Mouse (Mus musculus) liver, embryonic 16.5 days (tissue): ENCODE data around the gene Cst12. TPM values are rescaled to one million over a fixed set of nuclear protein-coding genes. Genes with fewer than 3 reads are reported as not detected.

Experiments
- polyA plus RNA-seq: library from polyadenylated mRNA; unstranded; fragments of >200 nt; fragmentation: Nextera tagmentation; extraction: Ambion mirVana; gene quantifications from 2 replicates; pipeline ENCODE4 v1.2.1, GENCODE M21; 2015

Cst12 gene
- polyA plus RNA-seq, 1 experiment from 2014 or later: not detected

Other genes starting within 250 kb of the Cst12 start
- gene Nxt1, start 116.8 kb upstream of the Cst12 start, polyA plus RNA-seq: 41.4 and 45.1 TPM in 2 replicates
- 11.7 and 13.9 TPM in 2 replicates for gene Gzf1, start 108.3 kb upstream of the Cst12 start, polyA plus RNA-seq
- gene Napb, start 56.9 kb upstream of the Cst12 start, polyA plus RNA-seq: 0.27 and 0.34 TPM in 2 replicates
- not detected in 2 replicates for gene Cstl1, start 39.0 kb upstream of the Cst12 start, polyA plus RNA-seq
- not detected in 2 replicates for gene Cst11, start 17.9 kb upstream of the Cst12 start, polyA plus RNA-seq
- gene 8030411F24Rik, start 7.4 kb upstream of the Cst12 start, polyA plus RNA-seq: not detected in 2 replicates
- 0.43 and 0.79 TPM in 2 replicates for gene Cst8, start 9.4 kb downstream of the Cst12 start, polyA plus RNA-seq
- not detected in 2 replicates for gene Cst13, start 30.7 kb downstream of the Cst12 start, polyA plus RNA-seq
- gene Cst9, start 45.8 kb downstream of the Cst12 start, polyA plus RNA-seq: not detected in 2 replicates
- gene 9230104L09Rik, start 75.7 kb downstream of the Cst12 start, polyA plus RNA-seq: not detected in 2 replicates
- gene Cst3, start 86.3 kb downstream of the Cst12 start, polyA plus RNA-seq: 179 and 183 TPM in 2 replicates
- gene Gm1330, start 213.9 kb downstream of the Cst12 start, polyA plus RNA-seq: not detected in 2 replicates
- not detected in 2 replicates for gene Gm10750, start 227.9 kb downstream of the Cst12 start, polyA plus RNA-seq